Mouse (Mus musculus): ENCODE measurements around the gene Scn2b. TPM values are rescaled to one million over a fixed set of nuclear protein-coding genes. Genes with fewer than 3 reads are reported as not detected.

Scn2b gene
- total RNA-seq, 4 experiments from 2014 or later: 9.1 to 14.4 (median 13.9) TPM

GRCm38 (mm10) chr9:45119954-45120530 lies 2.5 kb downstream of the Scn2b start:
- DNase-seq: no peak

GRCm38 (mm10) chr9:45120567-45120966 lies 3.0 kb downstream of the Scn2b start:
- DNase-seq: no peak

- no peak for DNase-seq
These were observed 3.4 kb downstream of the Scn2b start for GRCm38 (mm10) chr9:45121001-45121400.

GRCm38 (mm10) chr9:45121769-45122168 lies 4.2 kb downstream of the Scn2b start:
- no peak for DNase-seq

- DNase-seq: no peak
These were observed 4.7 kb downstream of the Scn2b start for GRCm38 (mm10) chr9:45122209-45122761.

GRCm38 (mm10) chr9:45125211-45125610 lies 7.6 kb downstream of the Scn2b start:
- no peak for DNase-seq

GRCm38 (mm10) chr9:45126941-45127340 lies 9.4 kb downstream of the Scn2b start:
- DNase-seq: no peak

- DNase-seq: no peak
These were observed 12.5 kb downstream of the Scn2b start for GRCm38 (mm10) chr9:45130119-45130518.

- DNase-seq: no peak
These were observed 16.1 kb downstream of the Scn2b start for GRCm38 (mm10) chr9:45133484-45134310.

GRCm38 (mm10) chr9:45136442-45137169 lies 19.0 kb downstream of the Scn2b start:
- DNase-seq: no peak

- DNase-seq: no peak
These were observed 20.8 kb downstream of the Scn2b start, which contains the start of gene Scn4b for GRCm38 (mm10) chr9:45138191-45139032. Gene Scn4b (plus strand): TSS chr9:45138395.

GRCm38 (mm10) chr9:45139082-45139481 lies 21.5 kb downstream of the Scn2b start:
- no peak for DNase-seq

- DNase-seq: no peak
These were observed 23.4 kb downstream of the Scn2b start for GRCm38 (mm10) chr9:45140945-45141344.

GRCm38 (mm10) chr9:45142686-45143085 lies 25.1 kb downstream of the Scn2b start:
- DNase-seq: no peak

GRCm38 (mm10) chr9:45145533-45146266 lies 28.1 kb downstream of the Scn2b start:
- DNase-seq: no peak

GRCm38 (mm10) chr9:45146267-45146597 lies 28.6 kb downstream of the Scn2b start:
- DNase-seq: peak; percentile 23

- DNase-seq: no peak
These were observed 33.4 kb downstream of the Scn2b start for GRCm38 (mm10) chr9:45150933-45151332.

GRCm38 (mm10) chr9:45153361-45153760 lies 35.8 kb downstream of the Scn2b start:
- DNase-seq: no peak

GRCm38 (mm10) chr9:45167903-45168302 lies 50.3 kb downstream of the Scn2b start:
- no peak for DNase-seq

GRCm38 (mm10) chr9:45170150-45170549 lies 52.6 kb downstream of the Scn2b start:
- DNase-seq: no peak

- no peak for DNase-seq
These were observed 53.6 kb downstream of the Scn2b start for GRCm38 (mm10) chr9:45171073-45171610.

Measured in adrenal gland, adult 8-10 months (tissue).